ENCODE assay signal across 8 mouse cellular contexts in the genomic region with DNA sequence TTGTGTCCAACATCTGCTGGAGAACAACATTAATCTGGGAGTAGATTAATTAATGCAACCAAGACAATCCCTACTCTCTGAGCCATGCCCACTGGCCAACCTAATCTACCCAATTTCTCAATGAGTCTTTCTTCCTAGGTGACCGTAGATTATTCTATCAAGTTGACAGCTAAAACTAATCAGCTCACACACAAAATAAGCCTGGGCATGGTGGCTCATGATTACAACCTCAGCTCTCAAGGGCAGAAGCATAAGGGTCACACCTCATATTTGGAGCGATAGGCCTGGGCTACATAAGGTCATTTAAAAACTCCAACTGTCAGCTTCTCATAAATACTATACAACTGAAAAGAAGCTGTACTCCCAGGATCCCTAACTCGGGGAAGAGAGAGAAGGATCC. TPM values are rescaled to one million over a fixed set of nuclear protein-coding genes. Genes with fewer than 3 reads are reported as not detected.
A peak's percentile ranks its signal among the peaks of the same experiment; 100 is the strongest.
DNase-seq lines count a peak whose midpoint lies in the region; ATAC-seq and TF ChIP-seq lines count a peak whose summit lies in the region.

No protein-coding gene starts in this region.

- peaks cover 47% of the 10 kb centered on the region for H3K36me3 ChIP-seq in heart, embryonic 13.5 days
- H3K36me3 ChIP-seq in ES-E14 (ENCODE audit: control insufficient read depth, insufficient read depth, low read length, poor library complexity, severe bottlenecking) (peaks cover 26% of the 10 kb centered on the region), macrophage (ENCODE audit: inconsistent target) (peaks cover 42% of the 10 kb centered on the region)
- H3K36me3 ChIP-seq in forebrain, postnatal 0 days (ENCODE audit: insufficient read depth), result peaks cover 41% of the 10 kb centered on the region

- peak overlapping the region; percentile 97 for H3K9ac ChIP-seq in heart, embryonic 13.5 days
- peak overlapping the region; percentile 96 for H3K9ac ChIP-seq in ES-E14 (ENCODE audit: insufficient read depth, low read depth, low read length, poor library complexity, severe bottlenecking)
- H3K9ac ChIP-seq in forebrain, postnatal 0 days, result peak overlapping the region; percentile 90

- in situ Hi-C loops in ES-E14 (cut with MboI; ENCODE audit: low sequenced_read_pairs in 2 of 2, unreplicated experiment in 2 of 2), result no loop called here

- peak overlapping the region; percentile 93 for H3K27ac ChIP-seq in heart, embryonic 13.5 days (replicated peaks)
- H3K27ac ChIP-seq in ES-E14 (ENCODE audit: insufficient read depth, low read depth, low read length, poor library complexity, severe bottlenecking) (no peak overlapping the region), macrophage (peak overlapping the region; percentile 78)
- peak overlapping the region; percentile 96; the same call in 1 of the 2 replicates for H3K27ac ChIP-seq in forebrain, postnatal 0 days (ENCODE audit: low read depth, low read length)

- H3K4me1 ChIP-seq in heart, embryonic 13.5 days, result peaks cover 21% of the 10 kb centered on the region
- H3K4me1 ChIP-seq in ES-E14 (ENCODE audit: control insufficient read depth in 2 of 2, insufficient read depth in 2 of 2, low read length in 2 of 2, poor library complexity in 1 of 2), result peaks cover 0 to 2% of the 10 kb centered on the region in 2 experiments; a peak in 1 of 4 replicates
- peaks cover 13% of the 10 kb centered on the region for H3K4me1 ChIP-seq in forebrain, postnatal 0 days (ENCODE audit: insufficient read depth)

- ATAC-seq in heart, embryonic 13.5 days (ENCODE audit: extremely low read depth, insufficient number of reproducible peaks, low FRiP score, low TSS enrichment), result no peak
- ATAC-seq in forebrain, postnatal 0 days, result no peak
- ATAC-seq in activated CD4-positive, CD25-positive, alpha-beta regulatory T cell, adult 4 months, result no peak

- DNase-seq in heart, postnatal 25 days (ENCODE audit: low spot score), result no peak
- no peak for DNase-seq in ES-E14 (ENCODE audit: low read depth, low spot score)
- DNase-seq in forebrain, postnatal 0 days, result no peak
- DNase-seq in frontal cortex, postnatal 14 days (ENCODE audit: low spot score in 2 of 2), result no peak
- DNase-seq in embryo, embryonic 10 days (ENCODE audit: low spot score), result no peak

- H3K79me2 ChIP-seq in macrophage (ENCODE audit: inconsistent target), result peaks cover 84% of the 10 kb centered on the region

- TF ChIP-seq CTCF in forebrain, postnatal 0 days (IDR thresholded peaks at IDR 0.05; ENCODE audit: low read depth), result no peak

- peak overlapping the region; percentile 96 for H3K4me2 ChIP-seq in heart, embryonic 13.5 days
- H3K4me2 ChIP-seq in forebrain, postnatal 0 days (ENCODE audit: low read depth), result peak overlapping the region; percentile 75

- H3K27me3 ChIP-seq in heart, embryonic 13.5 days (replicated peaks), result no peaks in the 10 kb centered on the region
- no peaks in the 10 kb centered on the region for H3K27me3 ChIP-seq in forebrain, postnatal 0 days (ENCODE audit: insufficient read depth, low read length)

- WGBS in heart, embryonic 13.5 days, result 36% methylated on average over 3 of the region's 3 CpGs
- WGBS in forebrain, postnatal 0 days, result 39% methylated on average over 3 of the region's 3 CpGs
- 42% methylated on average over 3 of the region's 3 CpGs for WGBS in macrophage (ENCODE audit: missing documents)

- no peaks in the 10 kb centered on the region for H3K9me3 ChIP-seq in heart, embryonic 13.5 days
- H3K9me3 ChIP-seq in ES-E14 (ENCODE audit: control insufficient read depth, insufficient read depth, low read depth, low read length), result no peaks in the 10 kb centered on the region
- H3K9me3 ChIP-seq in forebrain, postnatal 0 days (ENCODE audit: low read length), result no peaks in the 10 kb centered on the region

- peak overlapping the region; percentile 96 for H3K4me3 ChIP-seq in heart, embryonic 13.5 days
- H3K4me3 ChIP-seq in ES-E14 (ENCODE audit: insufficient read depth in 1 of 2, low read depth in 1 of 2, low read length in 2 of 2, poor library complexity in 1 of 2, severe bottlenecking in 1 of 2) (peak overlapping the region; percentile 86 to 92), macrophage (ENCODE audit: inconsistent target) (peak overlapping the region; percentile 83)
- H3K4me3 ChIP-seq in forebrain, postnatal 0 days (ENCODE audit: low read depth, low read length), result peak overlapping the region; percentile 88

- intact Hi-C loops in heart, postnatal 25 days (cut with DNase I), result loop anchor here (2.0 to 10.0 kb wide), 3 partner anchors 104 to 135 kb away; a partner anchor contains a TSS

TF ChIP-seq in ES-E14, 5 proteins besides CTCF, POLR2A, EP300 and RAD21:
- no peak for TF ChIP-seq ZNF384 (IDR thresholded peaks at IDR 0.05; ENCODE audit: low read depth, low read length)
- no peak for TF ChIP-seq MAFK (IDR thresholded peaks at IDR 0.05; ENCODE audit: insufficient read depth, low read depth, low read length)
- no peak for TF ChIP-seq HCFC1 (IDR thresholded peaks at IDR 0.05; ENCODE audit: borderline replicate concordance, insufficient read depth, low read length)
- TF ChIP-seq ZC3H11A (IDR thresholded peaks at IDR 0.05; ENCODE audit: borderline replicate concordance, low read depth, low read length), result no peak
- TF ChIP-seq CHD2 (IDR thresholded peaks at IDR 0.05; ENCODE audit: low read depth, low read length), result no peak

RNA-seq across cellular contexts. Expression of a gene that starts 1.5 kb away (rescaled TPM):
- polyA plus RNA-seq in heart, embryonic 13.5 days (2015; fragmentation: Nextera tagmentation; extraction: Ambion mirVana), result 107 and 115 TPM in 2 replicates
- 10 to 100 TPM; 52.6 to 57.2 TPM for total RNA-seq in heart, postnatal 25 days (2021)
- total RNA-seq in ES-E14 (2012; rRNA removed), result 42.4 and 71.2 TPM in 2 replicates
- 48.1 and 60.2 TPM in 2 replicates for total RNA-seq in forebrain, postnatal 0 days (2014; rRNA removed)
- 126 and 129 TPM in 2 replicates for polyA plus RNA-seq in forebrain, postnatal 0 days (2015; fragmentation: Nextera tagmentation; extraction: Ambion mirVana)
- total RNA-seq in macrophage (2018; cell fraction: chromatin; rRNA removed), result 100 to 1,000 TPM in 14 of 26 experiments, 10 to 100 TPM in 12; 60.4 to 157 (median 103) TPM
- total RNA-seq in macrophage (2018; cell fraction: cytosol; rRNA removed), result 10 to 100 TPM; 50.3 to 74.5 (median 60.6) TPM
- total RNA-seq in macrophage (2018; cell fraction: nucleus; rRNA removed), result 100 to 1,000 TPM in 10 of 26 experiments, 10 to 100 TPM in 16; 62.7 to 133 (median 95.9) TPM
- polyA plus RNA-seq in macrophage (2018), result 51.7 to 80.7 TPM (median 53.0 TPM) in 3 replicates
- polyA plus RNA-seq in activated CD4-positive, CD25-positive, alpha-beta regulatory T cell, adult 4 months (2017; shearing (Covaris generic)), result 100 to 1,000 TPM; 136 to 159 TPM

RNA-seq across cellular contexts. Expression of a gene that starts 1.6 kb away (rescaled TPM):
- polyA plus RNA-seq in heart, embryonic 13.5 days (2015; fragmentation: Nextera tagmentation; extraction: Ambion mirVana), result 18.0 and 19.6 TPM in 2 replicates
- 10 to 100 TPM; 42.9 to 45.7 TPM for total RNA-seq in heart, postnatal 25 days (2021)
- total RNA-seq in ES-E14 (2012; rRNA removed), result 28.8 and 30.6 TPM in 2 replicates
- 10.5 and 21.6 TPM in 2 replicates for total RNA-seq in forebrain, postnatal 0 days (2014; rRNA removed)
- 13.7 and 18.1 TPM in 2 replicates for polyA plus RNA-seq in forebrain, postnatal 0 days (2015; fragmentation: Nextera tagmentation; extraction: Ambion mirVana)
- total RNA-seq in macrophage (2018; cell fraction: chromatin; rRNA removed), result 100 to 1,000 TPM in 2 of 26 experiments, 10 to 100 TPM in 24; 27.7 to 112 (median 70.6) TPM
- total RNA-seq in macrophage (2018; cell fraction: cytosol; rRNA removed), result 10 to 100 TPM; 36.6 to 71.0 (median 51.1) TPM
- 100 to 1,000 TPM in 2 of 26 experiments, 10 to 100 TPM in 24; 36.8 to 137 (median 65.5) TPM for total RNA-seq in macrophage (2018; cell fraction: nucleus; rRNA removed)
- 53.9 to 143 TPM (median 55.6 TPM) in 3 replicates for polyA plus RNA-seq in macrophage (2018)
- polyA plus RNA-seq in activated CD4-positive, CD25-positive, alpha-beta regulatory T cell, adult 4 months (2017; shearing (Covaris generic)), result 10 to 100 TPM; 30.0 to 31.4 TPM

RNA-seq across cellular contexts. Expression of a gene that starts 38.7 kb away (rescaled TPM):
- polyA plus RNA-seq in heart, embryonic 13.5 days (2015; fragmentation: Nextera tagmentation; extraction: Ambion mirVana), result not detected in 2 replicates
- total RNA-seq in heart, postnatal 25 days (2021), result not detected
- total RNA-seq in ES-E14 (2012; rRNA removed), result not detected in 2 replicates
- total RNA-seq in forebrain, postnatal 0 days (2014; rRNA removed), result not detected in 2 replicates
- polyA plus RNA-seq in forebrain, postnatal 0 days (2015; fragmentation: Nextera tagmentation; extraction: Ambion mirVana), result not detected in 2 replicates
- not detected for total RNA-seq in macrophage (2018; cell fraction: chromatin; rRNA removed)
- not detected for total RNA-seq in macrophage (2018; cell fraction: cytosol; rRNA removed)
- total RNA-seq in macrophage (2018; cell fraction: nucleus; rRNA removed), result not detected
- not detected in 3 replicates for polyA plus RNA-seq in macrophage (2018)
- polyA plus RNA-seq in activated CD4-positive, CD25-positive, alpha-beta regulatory T cell, adult 4 months (2017; shearing (Covaris generic)), result not detected
